Mouse (Mus musculus): ENCODE measurements around the gene Hoxc8. TPM values are rescaled to one million over a fixed set of nuclear protein-coding genes. Genes with fewer than 3 reads are reported as not detected.

The Hoxc8 gene
- polyA plus RNA-seq, 1 experiment from 2014 or later, result not detected

- no peak overlapping the region for H3K4me3 ChIP-seq (replicated peaks; ENCODE audit: low read depth, low read length)
- H3K36me3 ChIP-seq (ENCODE audit: control insufficient read depth, insufficient read depth, low read length), result no peaks in the 10 kb centered on the region
- no peak overlapping the region for H3K9ac ChIP-seq (replicated peaks; ENCODE audit: low read length)
- H3K27ac ChIP-seq (replicated peaks; ENCODE audit: low read depth, low read length), result no peak overlapping the region
- peaks cover 97% of the 10 kb centered on the region for H3K27me3 ChIP-seq (ENCODE audit: control insufficient read depth, insufficient read depth, low read length)
- ATAC-seq (ENCODE audit: low FRiP score, low TSS enrichment), result no peak
- no peak for DNase-seq
- no peak overlapping the region for H3K4me2 ChIP-seq (ENCODE audit: low read length)
- H3K4me1 ChIP-seq (ENCODE audit: control insufficient read depth, insufficient read depth, low read length), result no peaks in the 10 kb centered on the region
- no peaks in the 10 kb centered on the region for H3K9me3 ChIP-seq (ENCODE audit: control insufficient read depth, low read length)
- WGBS, result 0% methylated on average over 2 of the region's 3 CpGs
Measured at GRCm38 (mm10) chr15:103032167-103032566, 41.8 kb downstream of the Hoxc8 start.

GRCm38 (mm10) chr15:103032646-103033575 is 42.5 kb downstream of the Hoxc8 start:
- 2% methylated on average over 26 of the region's 26 CpGs for WGBS
- Histone ChIP-seq H3K36me3 (ENCODE audit: control insufficient read depth, insufficient read depth, low read length) (no peaks in the 10 kb centered on the region), H3K27me3 (ENCODE audit: control insufficient read depth, insufficient read depth, low read length) (peaks cover 97% of the 10 kb centered on the region), H3K9me3 (ENCODE audit: control insufficient read depth, low read length) (no peaks in the 10 kb centered on the region), H3K27ac (replicated peaks; ENCODE audit: low read depth, low read length) (no peak overlapping the region), H3K4me3 (replicated peaks; ENCODE audit: low read depth, low read length) (no peak overlapping the region), H3K4me2 (ENCODE audit: low read length) (no peak overlapping the region), H3K9ac (replicated peaks; ENCODE audit: low read length) (no peak overlapping the region), H3K4me1 (ENCODE audit: control insufficient read depth, insufficient read depth, low read length) (no peaks in the 10 kb centered on the region)
- ATAC-seq (ENCODE audit: low FRiP score, low TSS enrichment), result no peak
- no peak for DNase-seq

- under 1% methylated on average over 24 of the region's 24 CpGs for WGBS
- ATAC-seq (ENCODE audit: low FRiP score, low TSS enrichment), result no peak
- DNase-seq, result no peak
- H3K9ac ChIP-seq (replicated peaks; ENCODE audit: low read length), result no peak overlapping the region
- no peaks in the 10 kb centered on the region for H3K9me3 ChIP-seq (ENCODE audit: control insufficient read depth, low read length)
- peak overlapping the region; percentile 19; the same call in 1 of the 2 replicates for H3K4me2 ChIP-seq (ENCODE audit: low read length)
- H3K27me3 ChIP-seq (ENCODE audit: control insufficient read depth, insufficient read depth, low read length), result peaks cover 97% of the 10 kb centered on the region
- no peak overlapping the region for H3K27ac ChIP-seq (replicated peaks; ENCODE audit: low read depth, low read length)
- H3K4me3 ChIP-seq (replicated peaks; ENCODE audit: low read depth, low read length), result peak overlapping the region; percentile 5; the same call in 1 of the 2 replicates
- no peaks in the 10 kb centered on the region for H3K36me3 ChIP-seq (ENCODE audit: control insufficient read depth, insufficient read depth, low read length)
- H3K4me1 ChIP-seq (ENCODE audit: control insufficient read depth, insufficient read depth, low read length), result no peaks in the 10 kb centered on the region
Measured at GRCm38 (mm10) chr15:103034043-103034806, 43.8 kb downstream of the Hoxc8 start.

- no peaks in the 10 kb centered on the region for H3K36me3 ChIP-seq (ENCODE audit: control insufficient read depth, insufficient read depth, low read length)
- H3K4me2 ChIP-seq (ENCODE audit: low read length), result peak overlapping the region; percentile 19; the same call in 1 of the 2 replicates
- H3K4me3 ChIP-seq (replicated peaks; ENCODE audit: low read depth, low read length), result peak overlapping the region; percentile 5; the same call in 1 of the 2 replicates
- DNase-seq, result no peak
- H3K9ac ChIP-seq (replicated peaks; ENCODE audit: low read length), result no peak overlapping the region
- H3K27me3 ChIP-seq (ENCODE audit: control insufficient read depth, insufficient read depth, low read length), result peaks cover 97% of the 10 kb centered on the region
- WGBS, result under 1% methylated on average over 34 of the region's 34 CpGs
- H3K4me1 ChIP-seq (ENCODE audit: control insufficient read depth, insufficient read depth, low read length), result no peaks in the 10 kb centered on the region
- H3K9me3 ChIP-seq (ENCODE audit: control insufficient read depth, low read length), result no peaks in the 10 kb centered on the region
- H3K27ac ChIP-seq (replicated peaks; ENCODE audit: low read depth, low read length), result no peak overlapping the region
- no peak for ATAC-seq (ENCODE audit: low FRiP score, low TSS enrichment)
Measured at GRCm38 (mm10) chr15:103034807-103035547, 44.6 kb downstream of the Hoxc8 start.

GRCm38 (mm10) chr15:103035548-103035881 is 45.1 kb downstream of the Hoxc8 start:
- Histone ChIP-seq H3K27me3 (ENCODE audit: control insufficient read depth, insufficient read depth, low read length) (peaks cover 97% of the 10 kb centered on the region), H3K4me3 (replicated peaks; ENCODE audit: low read depth, low read length) (no peak overlapping the region), H3K27ac (replicated peaks; ENCODE audit: low read depth, low read length) (no peak overlapping the region), H3K36me3 (ENCODE audit: control insufficient read depth, insufficient read depth, low read length) (no peaks in the 10 kb centered on the region), H3K9ac (replicated peaks; ENCODE audit: low read length) (no peak overlapping the region), H3K4me2 (ENCODE audit: low read length) (no peak overlapping the region), H3K4me1 (ENCODE audit: control insufficient read depth, insufficient read depth, low read length) (no peaks in the 10 kb centered on the region), H3K9me3 (ENCODE audit: control insufficient read depth, low read length) (no peaks in the 10 kb centered on the region)
- DNase-seq (no peak), ATAC-seq (ENCODE audit: low FRiP score, low TSS enrichment) (no peak)
- WGBS, result 0% methylated on average over 14 of the region's 14 CpGs

- 15% methylated on average over 1 of the region's 1 CpGs for WGBS
- DNase-seq (no peak), ATAC-seq (ENCODE audit: low FRiP score, low TSS enrichment) (no peak)
- H3K4me1 ChIP-seq (ENCODE audit: control insufficient read depth, insufficient read depth, low read length), result no peaks in the 10 kb centered on the region
- no peaks in the 10 kb centered on the region for H3K36me3 ChIP-seq (ENCODE audit: control insufficient read depth, insufficient read depth, low read length)
- no peaks in the 10 kb centered on the region for H3K9me3 ChIP-seq (ENCODE audit: control insufficient read depth, low read length)
- H3K4me2 ChIP-seq (ENCODE audit: low read length), result no peak overlapping the region
- H3K9ac ChIP-seq (replicated peaks; ENCODE audit: low read length), result no peak overlapping the region
- H3K27ac ChIP-seq (replicated peaks; ENCODE audit: low read depth, low read length), result no peak overlapping the region
- peaks cover 97% of the 10 kb centered on the region for H3K27me3 ChIP-seq (ENCODE audit: control insufficient read depth, insufficient read depth, low read length)
- no peak overlapping the region for H3K4me3 ChIP-seq (replicated peaks; ENCODE audit: low read depth, low read length)
Measured at GRCm38 (mm10) chr15:103037579-103037978, 47.2 kb downstream of the Hoxc8 start.

GRCm38 (mm10) chr15:103038701-103039480 is 48.5 kb downstream of the Hoxc8 start:
- Histone ChIP-seq H3K36me3 (ENCODE audit: control insufficient read depth, insufficient read depth, low read length) (no peaks in the 10 kb centered on the region), H3K4me2 (ENCODE audit: low read length) (no peak overlapping the region), H3K27ac (replicated peaks; ENCODE audit: low read depth, low read length) (no peak overlapping the region), H3K4me1 (ENCODE audit: control insufficient read depth, insufficient read depth, low read length) (no peaks in the 10 kb centered on the region), H3K9ac (replicated peaks; ENCODE audit: low read length) (no peak overlapping the region), H3K9me3 (ENCODE audit: control insufficient read depth, low read length) (no peaks in the 10 kb centered on the region), H3K4me3 (replicated peaks; ENCODE audit: low read depth, low read length) (no peak overlapping the region), H3K27me3 (ENCODE audit: control insufficient read depth, insufficient read depth, low read length) (peaks cover 99% of the 10 kb centered on the region)
- ATAC-seq (ENCODE audit: low FRiP score, low TSS enrichment) (no peak), DNase-seq (no peak)
- WGBS, result 7% methylated on average over 10 of the region's 10 CpGs

- ATAC-seq (ENCODE audit: low FRiP score, low TSS enrichment) (no peak), DNase-seq (no peak)
- Histone ChIP-seq H3K4me2 (ENCODE audit: low read length) (no peak overlapping the region), H3K36me3 (ENCODE audit: control insufficient read depth, insufficient read depth, low read length) (no peaks in the 10 kb centered on the region), H3K27me3 (ENCODE audit: control insufficient read depth, insufficient read depth, low read length) (peaks cover 99% of the 10 kb centered on the region), H3K4me1 (ENCODE audit: control insufficient read depth, insufficient read depth, low read length) (no peaks in the 10 kb centered on the region), H3K9me3 (ENCODE audit: control insufficient read depth, low read length) (no peaks in the 10 kb centered on the region), H3K9ac (replicated peaks; ENCODE audit: low read length) (no peak overlapping the region), H3K27ac (replicated peaks; ENCODE audit: low read depth, low read length) (no peak overlapping the region), H3K4me3 (replicated peaks; ENCODE audit: low read depth, low read length) (no peak overlapping the region)
- 7% methylated on average over 3 of the region's 3 CpGs for WGBS
Measured at GRCm38 (mm10) chr15:103039609-103040008, 49.2 kb downstream of the Hoxc8 start.

All from midbrain, embryonic 14.5 days (tissue).